Mouse (Mus musculus) right cerebral cortex, adult 2 months (tissue): Measurements from ENCODE around the gene Nampt.

Experiments
- DNase-seq, 2 experiments: peaks; one replicate each; pipeline ENCODE4 v3.0.0; 2021 to 2022; ENCODE audit warnings: low spot score in 2 of 2

The Nampt gene

GRCm38 (mm10) chr12:32819416-32819815 is at the start of gene Nampt:
Gene Nampt, plus strand, starts transcription at chr12:32819545.
- DNase-seq, result peak in 1 of 2 experiments; percentile 29

GRCm38 (mm10) chr12:32770766-32771165 is 48.6 kb upstream of the Nampt start:
- DNase-seq, result no peak

DNA sequence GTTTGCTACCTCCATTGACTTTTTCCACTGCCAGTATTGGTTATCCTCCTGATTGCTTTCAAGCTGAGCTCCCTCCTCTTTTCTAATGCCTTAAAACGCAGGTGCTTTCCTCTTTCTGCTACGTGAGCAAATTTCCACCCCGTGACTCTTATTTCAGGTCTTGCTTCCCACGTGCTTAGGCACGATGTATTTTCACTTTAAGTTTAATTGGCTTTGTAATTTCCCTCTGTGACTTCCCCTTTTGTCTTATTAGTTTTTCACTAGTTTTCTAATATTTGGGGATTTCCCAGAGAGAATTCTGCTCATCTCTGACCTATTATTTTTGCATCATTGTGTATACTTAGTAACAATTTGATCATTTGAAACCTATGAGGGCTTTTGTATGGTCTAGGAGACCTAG is 44.8 kb upstream of the Nampt start:
- no peak for DNase-seq

- DNase-seq, result no peak
Measured at GRCm38 (mm10) chr12:32789092-32789491, 30.3 kb upstream of the Nampt start.

- no peak for DNase-seq
Measured at GRCm38 (mm10) chr12:32795765-32796471, 23.4 kb upstream of the Nampt start.

- DNase-seq, result no peak
Measured at GRCm38 (mm10) chr12:32797438-32797837, 21.9 kb upstream of the Nampt start.

GRCm38 (mm10) chr12:32801078-32801477 is 18.3 kb upstream of the Nampt start:
- no peak for DNase-seq

DNA sequence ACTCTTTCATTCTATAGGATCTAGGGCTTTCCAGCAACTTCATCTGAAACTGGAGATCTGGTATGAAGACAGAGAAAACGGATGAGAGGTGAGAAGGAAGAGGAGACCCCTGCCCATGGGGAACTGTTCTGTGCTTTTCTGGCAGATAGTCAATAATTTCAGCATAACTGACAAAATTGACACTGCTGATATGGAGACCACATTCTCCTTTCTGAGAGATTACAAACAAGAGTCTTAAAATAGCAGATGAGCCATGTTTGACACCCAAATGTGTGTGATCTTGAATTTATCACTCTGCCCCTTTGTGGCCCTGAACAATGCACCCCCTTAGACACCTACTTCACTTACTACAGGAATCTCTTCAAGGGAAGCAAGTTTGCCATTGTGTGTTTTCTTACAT is 13.8 kb upstream of the Nampt start:
- DNase-seq, result no peak

- peak; percentile 95 for DNase-seq
Measured at GRCm38 (mm10) chr12:32819823-32820605, 669 bp downstream of the Nampt start.

DNA sequence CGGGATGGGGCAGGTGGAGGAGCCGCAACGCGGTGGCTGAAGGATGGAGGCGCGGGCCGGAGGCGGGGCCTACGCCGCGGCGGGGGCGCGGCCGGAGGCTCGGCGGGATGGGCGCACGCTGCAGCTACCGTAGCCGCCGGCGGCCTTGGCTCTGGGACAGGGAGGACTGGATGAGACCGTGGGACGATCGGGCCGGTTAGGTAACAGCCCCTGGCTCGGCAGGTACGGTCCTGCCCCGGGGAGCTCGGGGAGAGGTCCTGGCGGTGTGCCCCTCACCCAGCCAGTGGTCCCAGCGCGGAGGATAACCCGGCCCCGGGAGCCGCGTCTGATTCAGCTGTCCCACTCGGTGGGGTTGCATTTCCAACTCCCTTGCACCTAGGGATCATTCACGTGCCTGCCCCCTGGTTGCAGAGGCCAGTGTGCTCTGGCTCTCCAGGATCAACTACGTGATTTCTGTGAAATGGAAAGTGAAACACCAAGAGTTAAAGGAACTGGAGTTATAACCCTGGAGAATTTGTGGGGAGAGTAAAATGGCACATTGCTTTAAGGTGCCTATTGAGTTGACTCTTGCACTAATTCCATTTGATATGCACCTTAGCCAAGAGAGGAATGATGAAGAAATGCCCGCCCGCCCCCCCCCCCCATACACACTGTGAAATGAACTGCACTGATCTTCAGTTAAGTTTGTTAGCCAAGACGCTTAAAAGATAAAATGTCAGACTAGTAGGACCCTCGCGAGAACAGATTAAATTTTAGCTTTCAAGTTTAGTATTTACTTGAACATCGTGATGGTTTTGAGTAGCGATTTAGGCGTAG is 1.6 kb downstream of the Nampt start:
- peak; percentile 51 to 64 for DNase-seq

GRCm38 (mm10) chr12:32821504-32822011 is 2.2 kb downstream of the Nampt start:
- no peak for DNase-seq

DNA sequence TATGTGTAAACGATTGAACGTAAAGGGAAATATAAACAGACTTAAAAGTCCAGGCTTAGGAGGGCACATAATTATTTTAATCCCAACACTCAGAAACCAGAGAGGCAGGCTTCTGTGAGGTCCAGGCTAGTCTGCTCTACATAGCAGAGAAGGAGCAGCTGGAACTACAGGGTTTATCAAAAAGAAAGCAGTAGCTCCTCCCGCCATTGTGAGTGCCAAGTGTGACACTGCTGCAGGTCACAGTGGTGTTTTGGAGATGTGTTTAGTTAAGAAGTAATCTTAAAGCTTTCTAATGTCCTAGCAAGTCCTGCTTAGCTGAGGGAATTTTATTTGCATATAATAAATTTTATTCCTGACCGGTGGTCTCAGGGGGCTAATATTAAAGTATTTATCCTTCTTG is 2.7 kb downstream of the Nampt start:
- no peak for DNase-seq

GRCm38 (mm10) chr12:32824586-32824985 is 5.2 kb downstream of the Nampt start:
- DNase-seq, result no peak

DNA sequence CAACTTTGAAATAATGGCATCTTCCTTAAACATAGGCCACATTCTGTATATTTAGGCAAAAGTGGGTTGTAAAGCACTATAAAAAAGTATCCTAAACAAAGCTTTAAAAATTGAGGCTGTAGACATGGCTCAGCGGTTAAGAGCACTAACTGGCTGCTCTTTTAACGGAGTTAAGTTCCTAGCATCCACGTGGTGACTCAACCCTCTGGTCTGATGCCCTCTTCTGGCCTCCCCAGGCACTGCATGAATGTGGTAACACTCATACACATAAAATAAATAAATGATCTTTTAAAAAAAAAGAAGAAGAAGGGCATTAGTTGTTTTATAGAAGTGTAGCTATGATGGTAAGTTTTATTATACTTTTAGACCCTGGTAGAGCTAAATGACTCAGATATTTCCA is 7.6 kb downstream of the Nampt start:
- peak; percentile 30 to 47 for DNase-seq

- peak in 1 of 2 experiments; percentile 12 for DNase-seq
Measured at GRCm38 (mm10) chr12:32828137-32828760, 8.9 kb downstream of the Nampt start.

GRCm38 (mm10) chr12:32829321-32830090 is 10.2 kb downstream of the Nampt start:
- no peak for DNase-seq

GRCm38 (mm10) chr12:32832076-32832475 is 12.7 kb downstream of the Nampt start:
- DNase-seq, result no peak

DNA sequence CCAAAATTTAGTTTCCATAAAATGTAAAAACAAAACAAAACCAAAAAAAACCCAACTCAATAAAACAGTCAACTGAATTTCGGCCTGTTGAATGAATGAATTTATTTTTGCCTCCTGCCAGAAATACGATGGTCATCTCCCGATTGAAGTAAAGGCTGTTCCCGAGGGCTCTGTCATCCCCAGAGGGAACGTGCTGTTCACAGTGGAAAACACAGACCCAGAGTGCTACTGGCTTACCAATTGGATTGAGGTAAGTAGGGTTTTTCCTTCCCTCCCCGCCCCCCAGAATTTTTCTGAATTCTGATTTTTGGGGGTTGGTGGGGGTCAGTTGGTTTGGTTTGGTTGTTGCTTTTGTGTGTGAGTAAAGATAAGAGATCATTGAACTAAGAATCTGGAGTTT is 15.4 kb downstream of the Nampt start:
- DNase-seq, result no peak

- no peak for DNase-seq
Measured at GRCm38 (mm10) chr12:32835235-32835634, 15.9 kb downstream of the Nampt start.

- no peak for DNase-seq
Measured at GRCm38 (mm10) chr12:32838406-32838805, 19.1 kb downstream of the Nampt start.

GRCm38 (mm10) chr12:32838954-32839353 is 19.6 kb downstream of the Nampt start:
- DNase-seq, result no peak
